Mouse (Mus musculus) heart, adult 2 months (tissue): ENCODE results near the gene Yaf2. TPM values are rescaled to one million over a fixed set of nuclear protein-coding genes. Genes with fewer than 3 reads are reported as not detected.

Experiments
- DNase-seq, 2 experiments: peaks; one replicate each; pipeline ENCODE4 v3.0.0; 2021
- H3K27ac ChIP-seq: fragments of 200-600 bp; 2 replicates; pipeline ENCODE4 v1.8.1; 2022
- H3K27me3 ChIP-seq: fragments of 200-500 bp; 2 replicates; pipeline ENCODE4 v1.6.1; 2012; ENCODE audit warnings: mild to moderate bottlenecking, low read length, inconsistent platforms, mixed read lengths; ENCODE audit not compliant: control insufficient read depth, insufficient read depth
- H3K36me3 ChIP-seq: fragments of 200-500 bp; 2 replicates; pipeline ENCODE4 v1.6.1; 2012; ENCODE audit warnings: low read length, inconsistent platforms; ENCODE audit not compliant: control insufficient read depth, insufficient read depth
- H3K4me1 ChIP-seq: fragments of 200-500 bp; 2 replicates; pipeline ENCODE4 v1.6.1; 2011; ENCODE audit warnings: low read length; ENCODE audit not compliant: control insufficient read depth, insufficient read depth
- H3K4me3 ChIP-seq: fragments of 200-600 bp; 2 replicates; pipeline ENCODE4 v1.8.1; 2022
- H3K79me2 ChIP-seq: fragments of 200-500 bp; replicated peaks from 2 replicates; pipeline ENCODE4 v1.6.1; 2012; ENCODE audit warnings: mild to moderate bottlenecking, inconsistent platforms, low read length, moderate library complexity, mixed read lengths; ENCODE audit not compliant: control insufficient read depth, insufficient read depth
- H3K9ac ChIP-seq: fragments of 200-500 bp; 2 replicates; pipeline ENCODE4 v1.6.1; 2012; ENCODE audit warnings: low read depth, mild to moderate bottlenecking, control low read depth, inconsistent platforms, low read length, mixed read lengths
- CTCF ChIP-seq: fragments of 200-600 bp; IDR thresholded peaks from 2 replicates; pipeline ENCODE4 v1.8.1; 2022; ENCODE audit warnings: antibody characterized with exemption, mild to moderate bottlenecking, moderate library complexity
- EP300 ChIP-seq: fragments of 200-500 bp; IDR thresholded peaks from 2 replicates; pipeline ENCODE4 v1.6.1; 2011; ENCODE audit warnings: low read depth, low read length, control low read depth; ENCODE audit not compliant: insufficient read depth
- POLR2A ChIP-seq: fragments of 200-500 bp; IDR thresholded peaks from 2 replicates; pipeline ENCODE4 v1.6.1; 2011; ENCODE audit warnings: mild to moderate bottlenecking, low read depth, low read length, control low read depth; ENCODE audit not compliant: insufficient read depth
- WGBS: fragments of 180-500 bp; shearing (Covaris S2); methylation state at CpG from one replicate; pipeline ENCODE4 v1.1.7; 2018; 5-methylcytosine and 5-hydroxymethylcytosine counted together
- intact Hi-C: fragments of 180-260 bp; cut with DNase I; formaldehyde crosslinking; loops from one replicate; pipeline ENCODE4 v1.15.1; 2025
- polyA plus RNA-seq: library from polyadenylated mRNA; depleted of rRNA; stranded (reverse); fragments of >200 nt; gene quantifications from 2 replicates; pipeline ENCODE4 v1.2.3, GENCODE M21; 2012
- total RNA-seq, 2 experiments: library from RNA; stranded (reverse); gene quantifications; 2 replicates each; pipeline ENCODE4 v1.2.3; 2021

Yaf2 gene
- total and polyA plus RNA-seq, 3 experiments, result 17.8 to 22.0 (median 21.4) TPM

- Histone ChIP-seq H3K36me3 (no peaks in the 10 kb centered on the region), H3K27ac (no peak overlapping the region), H3K27me3 (no peaks in the 10 kb centered on the region), H3K4me3 (no peak overlapping the region), H3K79me2 (peaks cover 2% of the 10 kb centered on the region), H3K9ac (no peak overlapping the region), H3K4me1 (peaks cover 4% of the 10 kb centered on the region)
- TF ChIP-seq EP300 (no peak), CTCF (peak; percentile 62), POLR2A (no peak)
- intact Hi-C loops, result no loop called here
- 75% methylated on average over 11 of the region's 11 CpGs for WGBS
- no peak for DNase-seq
Observed at GRCm38 (mm10) chr15:93283349-93283748, 53.4 kb downstream of the Yaf2 start.

- H3K79me2 ChIP-seq, result peaks cover 2% of the 10 kb centered on the region
- H3K27me3 ChIP-seq, result no peaks in the 10 kb centered on the region
- H3K9ac ChIP-seq, result peak overlapping the region; percentile 44
- WGBS, result 2% methylated on average over 14 of the region's 14 CpGs
- peak in 1 of 2 experiments; percentile 27 for DNase-seq
- peaks cover 4% of the 10 kb centered on the region for H3K4me1 ChIP-seq
- peak overlapping the region; percentile 85 for H3K27ac ChIP-seq
- intact Hi-C loops, result no loop called here
- no peaks in the 10 kb centered on the region for H3K36me3 ChIP-seq
- TF ChIP-seq CTCF (no peak), EP300 (no peak), POLR2A (no peak)
- H3K4me3 ChIP-seq, result peak overlapping the region; percentile 91
Observed at GRCm38 (mm10) chr15:93276276-93276675, 60.5 kb downstream of the Yaf2 start.

- DNase-seq, result no peak
- TF ChIP-seq POLR2A, result no peak
- no peak for TF ChIP-seq CTCF
- no peak for TF ChIP-seq EP300
- Histone ChIP-seq H3K79me2 (peaks cover 2% of the 10 kb centered on the region), H3K9ac (peak overlapping the region; percentile 60), H3K4me1 (peaks cover 4% of the 10 kb centered on the region), H3K27ac (peak overlapping the region; percentile 85), H3K4me3 (peak overlapping the region; percentile 91), H3K27me3 (no peaks in the 10 kb centered on the region), H3K36me3 (no peaks in the 10 kb centered on the region)
- intact Hi-C loops, result loop anchor here (1.0 to 2.0 kb wide), 2 partner anchors 62 to 123 kb away; partner anchors contain the start of genes Pphln1 and Zcrb1
- WGBS, result 1% methylated on average over 21 of the region's 21 CpGs
Observed at GRCm38 (mm10) chr15:93275623-93276022, 61.1 kb downstream of the Yaf2 start.

- H3K79me2 ChIP-seq, result peaks cover 2% of the 10 kb centered on the region
- TF ChIP-seq CTCF (no peak), EP300 (0 out of 2 replicates have a peak, but pooled peaks have one; percentile 12), POLR2A (peak; percentile 94)
- 1% methylated on average over 93 of the region's 93 CpGs for WGBS
Observed at GRCm38 (mm10) chr15:93274679-93275583, 61.8 kb downstream of the Yaf2 start, which contains the start of gene Gxylt1. TSS of gene Gxylt1 (minus strand) at chr15:93275179.

GRCm38 (mm10) chr15:93273788-93274678, 62.7 kb downstream of the Yaf2 start:
- no peak for DNase-seq
- intact Hi-C loops, result loop anchor here (2.0 kb wide), 1 partner anchor 125 kb away; the partner anchor contains the start of genes Pphln1 and Zcrb1

More at GRCm38 (mm10) chr15:93274679-93275583, 61.8 kb downstream of the Yaf2 start, which contains the start of gene Gxylt1:
- intact Hi-C loops, result loop anchor here (1.0 to 2.0 kb wide), 2 partner anchors 62 to 124 kb away; partner anchors contain the start of genes Pphln1 and Zcrb1
- H3K27ac ChIP-seq, result peak within 1 kb of the TSS; percentile 91
- peaks cover 4% of the 10 kb centered on the region for H3K4me1 ChIP-seq
- peak; percentile 100 for DNase-seq
- peak within 1 kb of the TSS; percentile 94 for H3K4me3 ChIP-seq
- no peaks in the 10 kb centered on the region for H3K27me3 ChIP-seq
- H3K9ac ChIP-seq, result peak within 1 kb of the TSS; percentile 95
- H3K36me3 ChIP-seq, result no peaks in the 10 kb centered on the region

More at GRCm38 (mm10) chr15:93273788-93274678, 62.7 kb downstream of the Yaf2 start:
- Histone ChIP-seq H3K4me1 (peaks cover 4% of the 10 kb centered on the region), H3K27me3 (no peaks in the 10 kb centered on the region), H3K27ac (peak overlapping the region; percentile 91), H3K9ac (peak overlapping the region; percentile 95), H3K4me3 (peak overlapping the region; percentile 94), H3K36me3 (no peaks in the 10 kb centered on the region), H3K79me2 (peaks cover 4% of the 10 kb centered on the region)
- TF ChIP-seq EP300 (no peak), POLR2A (no peak), CTCF (no peak)
- 37% methylated on average over 19 of the region's 19 CpGs for WGBS
